Mouse (Mus musculus) heart, embryonic 14.5 days (tissue): ENCODE measurements at regions not wholly inside any gene's neighbourhood (a gene's known extent, or its start where the extent isn't known, plus 50 kb on each side); places are given as distances from the start of the nearest gene placed in this dataset.

Source experiments
- ATAC-seq: fragments of 200-750 bp; cut with Nextera tagmentation; 2 replicates; pipeline ENCODE4 v1.8.0; 2017; ENCODE audit warnings: low read depth, moderate TSS enrichment; ENCODE audit not compliant: insufficient number of reproducible peaks, insufficient read depth, low FRiP score
- H3K27ac ChIP-seq, 2 experiments: fragments of 200-500 bp in 1 of 2; fragments of 300-500 bp in 1 of 2; sonication (generic) in 1 of 2; replicated peaks in 1 of 2; 2 replicates each; pipeline ENCODE4 v1.5.1; 2012 to 2014; ENCODE audit warnings: low read depth in 2 of 2, low read length in 2 of 2, control low read depth in 1 of 2, mild to moderate bottlenecking in 1 of 2, mixed read lengths in 1 of 2; ENCODE audit not compliant: control insufficient read depth in 1 of 2, insufficient read depth in 1 of 2
- H3K27me3 ChIP-seq: fragments of 300-500 bp; sonication (generic); 2 replicates; pipeline ENCODE4 v1.6.1; 2014; ENCODE audit warnings: mild to moderate bottlenecking, low read length, control low read depth; ENCODE audit not compliant: control insufficient read depth, insufficient read depth
- H3K36me3 ChIP-seq: fragments of 300-500 bp; sonication (generic); 2 replicates; pipeline ENCODE4 v1.6.1; 2014; ENCODE audit warnings: mild to moderate bottlenecking, control low read depth, low read length, mixed read lengths; ENCODE audit not compliant: control insufficient read depth, insufficient read depth
- H3K4me1 ChIP-seq, 2 experiments: fragments of 200-500 bp in 1 of 2; fragments of 300-500 bp in 1 of 2; sonication (generic) in 1 of 2; 2 replicates each; pipeline ENCODE4 v1.6.1; 2012 to 2014; ENCODE audit warnings: low read length in 2 of 2, control low read depth in 1 of 2, mixed read lengths in 1 of 2; ENCODE audit not compliant: control insufficient read depth in 2 of 2, insufficient read depth in 2 of 2
- H3K4me2 ChIP-seq: fragments of 300-500 bp; sonication (generic); 2 replicates; pipeline ENCODE4 v1.6.1; 2014; ENCODE audit warnings: mild to moderate bottlenecking, low read length
- H3K4me3 ChIP-seq, 2 experiments: fragments of 200-500 bp in 1 of 2; fragments of 300-500 bp in 1 of 2; sonication (generic) in 1 of 2; 2 replicates each; pipeline ENCODE4 v1.5.1; 2012 to 2014; ENCODE audit warnings: low read length in 2 of 2, mild to moderate bottlenecking in 2 of 2, control low read depth in 1 of 2, low read depth in 1 of 2, moderate library complexity in 1 of 2; ENCODE audit not compliant: control insufficient read depth in 1 of 2, insufficient read depth in 1 of 2
- H3K9ac ChIP-seq: fragments of 300-500 bp; sonication (generic); 2 replicates; pipeline ENCODE4 v1.6.1; 2014; ENCODE audit warnings: mild to moderate bottlenecking, low read length
- H3K9me3 ChIP-seq: fragments of 300-500 bp; sonication (generic); 2 replicates; pipeline ENCODE4 v1.6.1; 2016; ENCODE audit warnings: low read length, control low read depth; ENCODE audit not compliant: control insufficient read depth
- WGBS: fragments of 180-500 bp; shearing (Covaris S2); extraction: QIAGEN DNeasy Blood & Tissue Kit; methylation state at CpG from one replicate; pipeline ENCODE4 v1.1.7; 2014; 5-methylcytosine and 5-hydroxymethylcytosine counted together

- WGBS = 27% methylated on average over 9 of the region's 9 CpGs
- H3K27ac ChIP-seq = no peak overlapping the region
- no peaks in the 10 kb centered on the region for H3K27me3 ChIP-seq
- no peak overlapping the region for H3K4me3 ChIP-seq
- H3K36me3 ChIP-seq = no peaks in the 10 kb centered on the region
- H3K4me2 ChIP-seq = no peak overlapping the region
- no peak for ATAC-seq
- H3K9me3 ChIP-seq = no peaks in the 10 kb centered on the region
- H3K9ac ChIP-seq = no peak overlapping the region
- peaks cover 6 to 8% of the 10 kb centered on the region in 2 experiments for H3K4me1 ChIP-seq
Observed at GRCm38 (mm10) chr7:115192992-115193761, 449.7 kb downstream of the Insc start.

GRCm38 (mm10) chr7:115204916-115205315, 461.4 kb downstream of the Insc start:
- Histone ChIP-seq H3K27me3 (peaks cover 3% of the 10 kb centered on the region; the same call in 1 of the 2 replicates), H3K9me3 (no peaks in the 10 kb centered on the region), H3K4me2 (no peak overlapping the region), H3K36me3 (no peaks in the 10 kb centered on the region), H3K9ac (no peak overlapping the region), H3K27ac (no peak overlapping the region), H3K4me3 (no peak overlapping the region), H3K4me1 (peaks cover 0 to 6% of the 10 kb centered on the region in 2 experiments; a peak in 2 of 4 replicates)
- WGBS = 59% methylated on average over 3 of the region's 3 CpGs
- ATAC-seq = no peak

GRCm38 (mm10) chr7:115206479-115207134, 463.1 kb downstream of the Insc start:
- Histone ChIP-seq H3K36me3 (no peaks in the 10 kb centered on the region), H3K27ac (no peak overlapping the region), H3K9ac (no peak overlapping the region), H3K4me2 (no peak overlapping the region), H3K4me1 (peaks cover 0 to 6% of the 10 kb centered on the region in 2 experiments; a peak in 2 of 4 replicates), H3K27me3 (peaks cover 3% of the 10 kb centered on the region; the same call in 1 of the 2 replicates), H3K4me3 (no peak overlapping the region), H3K9me3 (no peaks in the 10 kb centered on the region)
- no peak for ATAC-seq
- 52% methylated on average over 9 of the region's 9 CpGs for WGBS

- Histone ChIP-seq H3K27me3 (peaks cover 3% of the 10 kb centered on the region; the same call in 1 of the 2 replicates), H3K4me1 (peaks cover 3 to 6% of the 10 kb centered on the region in 2 experiments; a peak in 2 of 4 replicates), H3K4me2 (no peak overlapping the region), H3K9me3 (no peaks in the 10 kb centered on the region), H3K9ac (no peak overlapping the region), H3K36me3 (no peaks in the 10 kb centered on the region), H3K27ac (no peak overlapping the region), H3K4me3 (no peak overlapping the region)
- no peak for ATAC-seq
- WGBS = 58% methylated on average over 7 of the region's 7 CpGs
Observed at GRCm38 (mm10) chr7:115208781-115209180, 465.3 kb downstream of the Insc start.

GRCm38 (mm10) chr7:115210012-115210411, 466.5 kb downstream of the Insc start:
- ATAC-seq = no peak
- 83% methylated on average over 2 of the region's 2 CpGs for WGBS

GRCm38 (mm10) chr7:115216838-115217237, 473.3 kb downstream of the Insc start:
- Histone ChIP-seq H3K27ac (0 out of 4 replicates have a peak overlapping the region, but pooled peaks of 1 of the 2 experiments have one; percentile 4), H3K36me3 (no peaks in the 10 kb centered on the region), H3K9ac (peak overlapping the region; percentile 52), H3K27me3 (0 out of 2 replicates have a peak, but pooled peaks cover 4% of the 10 kb centered on the region), H3K4me3 (peak overlapping the region; percentile 31 to 34), H3K9me3 (no peaks in the 10 kb centered on the region), H3K4me1 (peaks cover 16% of the 10 kb centered on the region in 2 experiments), H3K4me2 (peak overlapping the region; percentile 68)
- peak; percentile 90 for ATAC-seq
- 3% methylated on average over 10 of the region's 13 CpGs for WGBS

More at GRCm38 (mm10) chr7:115210012-115210411, 466.5 kb downstream of the Insc start:
- H3K27ac ChIP-seq = no peak overlapping the region
- H3K9me3 ChIP-seq = no peaks in the 10 kb centered on the region
- no peaks in the 10 kb centered on the region for H3K36me3 ChIP-seq
- peaks cover 3 to 6% of the 10 kb centered on the region in 2 experiments; a peak in 2 of 4 replicates for H3K4me1 ChIP-seq
- H3K9ac ChIP-seq = no peak overlapping the region
- H3K4me3 ChIP-seq = no peak overlapping the region
- H3K27me3 ChIP-seq = peaks cover 3% of the 10 kb centered on the region; the same call in 1 of the 2 replicates
- H3K4me2 ChIP-seq = no peak overlapping the region

GRCm38 (mm10) chr7:115217255-115217654, 473.8 kb downstream of the Insc start:
- no peaks in the 10 kb centered on the region for H3K9me3 ChIP-seq
- no peaks in the 10 kb centered on the region for H3K36me3 ChIP-seq
- H3K27me3 ChIP-seq = 0 out of 2 replicates have a peak, but pooled peaks cover 4% of the 10 kb centered on the region
- H3K9ac ChIP-seq = peak overlapping the region; percentile 52
- peaks cover 16% of the 10 kb centered on the region in 2 experiments for H3K4me1 ChIP-seq
- H3K4me3 ChIP-seq = peak overlapping the region; percentile 31 to 34
- peak; percentile 26; the same call in 1 of the 2 replicates for ATAC-seq
- H3K4me2 ChIP-seq = peak overlapping the region; percentile 68
- 0 out of 4 replicates have a peak overlapping the region, but pooled peaks have one; percentile 4 to 23 for H3K27ac ChIP-seq
- 10% methylated on average over 5 of the region's 5 CpGs for WGBS
